In the genomic region with DNA sequence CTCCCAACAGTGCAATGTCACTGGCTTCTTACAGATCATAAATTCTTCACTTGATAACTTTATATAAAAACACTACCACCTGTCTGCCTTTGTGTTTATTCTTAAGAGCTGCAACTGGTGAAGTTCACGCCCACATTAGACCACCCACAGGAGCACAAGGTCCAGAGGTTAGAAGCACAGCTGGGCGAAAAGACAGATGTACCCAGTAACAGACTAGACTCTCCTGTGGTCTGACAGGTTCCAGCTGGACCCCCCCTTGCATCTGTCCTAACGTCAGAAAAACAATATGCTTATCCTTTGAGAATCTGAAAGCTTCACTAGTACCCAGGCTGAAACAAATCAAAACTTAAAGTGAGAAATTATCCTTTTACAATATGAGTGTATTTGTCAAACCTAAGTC, we compare ENCODE assay signal across 17 mouse cellular contexts. TPM values are rescaled to one million over a fixed set of nuclear protein-coding genes. Genes with fewer than 3 reads are reported as not detected.
DNase-seq lines count a peak whose midpoint lies in the region; ATAC-seq lines count a peak whose summit lies in the region.
"Had no signal": no experiment of that assay in that cellular context is flagged by ENCODE, and none has a peak within 500 bp of the region (broad histone marks: within the 10 kb centered on the region; RNA-seq: fewer than 3 reads in every experiment).

No protein-coding gene starts in this region.

- H3K4me1 ChIP-seq in limb, embryonic 11.5 days (ENCODE audit: control insufficient read depth, insufficient read depth, low read length), result 0 out of 2 replicates have a peak, but pooled peaks cover 4% of the 10 kb centered on the region
- H3K4me1 ChIP-seq in limb, embryonic 10.5 days, result peaks cover 25% of the 10 kb centered on the region
- peaks cover 26% of the 10 kb centered on the region for H3K4me1 ChIP-seq in midbrain, embryonic 14.5 days (ENCODE audit: control insufficient read depth, insufficient read depth, low read length)

- no peaks in the 10 kb centered on the region for H3K9me3 ChIP-seq in limb, embryonic 11.5 days (ENCODE audit: control insufficient read depth, low read length)
- H3K9me3 ChIP-seq in limb, embryonic 10.5 days (replicated peaks), result no peaks in the 10 kb centered on the region
- H3K9me3 ChIP-seq in midbrain, embryonic 14.5 days (ENCODE audit: control insufficient read depth, low read length), result no peaks in the 10 kb centered on the region
- H3K9me3 ChIP-seq: forebrain, embryonic 13.5 days had no signal

- H3K4me2 ChIP-seq in limb, embryonic 11.5 days (ENCODE audit: low read depth, severe bottlenecking), result no peak overlapping the region
- no peak overlapping the region for H3K4me2 ChIP-seq in midbrain, embryonic 14.5 days (ENCODE audit: low read length)
- H3K4me2 ChIP-seq: forebrain, embryonic 13.5 days; heart, embryonic 11.5 days had no signal

- H3K4me3 ChIP-seq in limb, embryonic 11.5 days (ENCODE audit: low read depth, low read length), result no peak overlapping the region
- H3K4me3 ChIP-seq in limb, embryonic 10.5 days, result no peak overlapping the region
- no peak overlapping the region for H3K4me3 ChIP-seq in midbrain, embryonic 14.5 days (replicated peaks; ENCODE audit: low read depth, low read length)
- H3K4me3 ChIP-seq: forebrain, embryonic 13.5 days; left cerebral cortex, adult 2 months had no signal

- 43% methylated on average over 3 of the region's 3 CpGs for WGBS in limb, embryonic 11.5 days
- 49% methylated on average over 3 of the region's 3 CpGs for WGBS in limb, embryonic 10.5 days
- 49% methylated on average over 3 of the region's 3 CpGs for WGBS in midbrain, embryonic 14.5 days

- no peaks in the 10 kb centered on the region for H3K27me3 ChIP-seq in limb, embryonic 11.5 days (ENCODE audit: control insufficient read depth, insufficient read depth, low read length)
- H3K27me3 ChIP-seq in limb, embryonic 10.5 days (ENCODE audit: low read depth, poor library complexity, severe bottlenecking), result no peaks in the 10 kb centered on the region
- no peaks in the 10 kb centered on the region for H3K27me3 ChIP-seq in midbrain, embryonic 14.5 days (ENCODE audit: control insufficient read depth, insufficient read depth, low read length)
- H3K27me3 ChIP-seq: forebrain, embryonic 13.5 days had no signal

- H3K27ac ChIP-seq in limb, embryonic 11.5 days (replicated peaks; ENCODE audit: low read depth, low read length), result no peak overlapping the region
- H3K27ac ChIP-seq in limb, embryonic 10.5 days, result no peak overlapping the region
- no peak overlapping the region for H3K27ac ChIP-seq in midbrain, embryonic 14.5 days (replicated peaks; ENCODE audit: low read depth, low read length)
- H3K27ac ChIP-seq: forebrain, embryonic 13.5 days; left cerebral cortex, adult 2 months had no signal

- DNase-seq in limb, embryonic 11.5 days (ENCODE audit: low spot score), result peak; percentile 32
- DNase-seq in limb, embryonic 10.5 days (ENCODE audit: low spot score), result no peak
- DNase-seq in embryo, embryonic 10.5 days (ENCODE audit: low spot score), result peak; percentile 52
- peak; percentile 44 for DNase-seq in embryo, embryonic 11 days
- DNase-seq in kidney, postnatal 10 days, result peak; percentile 39
- DNase-seq in cerebellum, adult 11 months, result no peak
- DNase-seq in cerebellum, postnatal 10 days, result no peak
- no peak for DNase-seq in midbrain, embryonic 14.5 days
- DNase-seq: adrenal gland, postnatal 25 days; cerebellum, adult 2 months; gastrocnemius, postnatal 36 days; heart, postnatal 14 days; right cerebral cortex, postnatal 4 days had no signal

- no peaks in the 10 kb centered on the region for H3K36me3 ChIP-seq in limb, embryonic 11.5 days (ENCODE audit: control insufficient read depth, insufficient read depth, low read length)
- no peaks in the 10 kb centered on the region for H3K36me3 ChIP-seq in limb, embryonic 10.5 days
- H3K36me3 ChIP-seq in midbrain, embryonic 14.5 days (ENCODE audit: control insufficient read depth, insufficient read depth, low read length), result no peaks in the 10 kb centered on the region

- no peak overlapping the region for H3K9ac ChIP-seq in limb, embryonic 11.5 days (ENCODE audit: low read length)
- no peak overlapping the region for H3K9ac ChIP-seq in midbrain, embryonic 14.5 days (replicated peaks; ENCODE audit: low read length)
- H3K9ac ChIP-seq: forebrain, embryonic 13.5 days had no signal

- no peak for ATAC-seq in limb, embryonic 11.5 days (ENCODE audit: insufficient number of reproducible peaks, low FRiP score, low TSS enrichment, low read depth)
- ATAC-seq in midbrain, embryonic 14.5 days (ENCODE audit: low FRiP score, low TSS enrichment), result no peak
- ATAC-seq: forebrain, embryonic 13.5 days; hindbrain, embryonic 16.5 days had no signal

RNA-seq across cellular contexts. Expression of gene Pam, which starts 44.4 kb away (rescaled TPM):
- polyA plus RNA-seq in limb, embryonic 11.5 days (2014; fragmentation: Nextera tagmentation; extraction: Ambion mirVana), result 17.7 and 18.0 TPM in 2 replicates
- polyA plus RNA-seq in limb, embryonic 10.5 days (2016; fragmentation: Nextera tagmentation; extraction: Ambion mirVana), result 9.8 and 10.1 TPM in 2 replicates
- polyA plus RNA-seq in midbrain, embryonic 14.5 days (2014; fragmentation: Nextera tagmentation; extraction: Ambion mirVana), result 47.2 and 51.8 TPM in 2 replicates

Comparison
In these comparisons a context has a peak if more than half of its experiments do, and no peak if none do; other contexts are left out.
1. DNase-seq: peak in limb, embryonic 11.5 days (single experiment), embryo, embryonic 10.5 days (single experiment), embryo, embryonic 11 days (single experiment) and kidney, postnatal 10 days (single experiment); none in limb, embryonic 10.5 days (single experiment), cerebellum, adult 11 months (single experiment), cerebellum, postnatal 10 days (0 of 2) and midbrain, embryonic 14.5 days (single experiment).